Mouse (Mus musculus) heart, postnatal 25 days (tissue): ENCODE results near the gene Esrrb. TPM values are rescaled to one million over a fixed set of nuclear protein-coding genes. Genes with fewer than 3 reads are reported as not detected.

Experiments
- DNase-seq: peaks from one replicate; pipeline ENCODE4 v3.0.0; 2022; ENCODE audit warnings: low spot score
- intact Hi-C: fragments of 180-260 bp; cut with DNase I; formaldehyde crosslinking; loops from one replicate; pipeline ENCODE4 v1.15.1; 2025
- total RNA-seq, 2 experiments: library from RNA; stranded (reverse); gene quantifications; 2 replicates each; pipeline ENCODE4 v1.2.3; 2021

The Esrrb gene
- 10 to 100 TPM; 18.6 to 21.4 TPM for total RNA-seq

GRCm38 (mm10) chr12:86360696-86361631 lies at the start of gene Esrrb:
TSS of gene Esrrb (plus strand) at chr12:86361117.
- intact Hi-C loops: no loop called here
- peak; percentile 26 for DNase-seq

- intact Hi-C loops: no loop called here
- DNase-seq: no peak
These were observed 40.3 kb upstream of the Esrrb start for GRCm38 (mm10) chr12:86320629-86321028.

- intact Hi-C loops: no loop called here
- no peak for DNase-seq
These were observed 36.6 kb upstream of the Esrrb start for GRCm38 (mm10) chr12:86324297-86324696.

GRCm38 (mm10) chr12:86329813-86330212 lies 31.1 kb upstream of the Esrrb start:
- intact Hi-C loops: no loop called here
- no peak for DNase-seq

DNA sequence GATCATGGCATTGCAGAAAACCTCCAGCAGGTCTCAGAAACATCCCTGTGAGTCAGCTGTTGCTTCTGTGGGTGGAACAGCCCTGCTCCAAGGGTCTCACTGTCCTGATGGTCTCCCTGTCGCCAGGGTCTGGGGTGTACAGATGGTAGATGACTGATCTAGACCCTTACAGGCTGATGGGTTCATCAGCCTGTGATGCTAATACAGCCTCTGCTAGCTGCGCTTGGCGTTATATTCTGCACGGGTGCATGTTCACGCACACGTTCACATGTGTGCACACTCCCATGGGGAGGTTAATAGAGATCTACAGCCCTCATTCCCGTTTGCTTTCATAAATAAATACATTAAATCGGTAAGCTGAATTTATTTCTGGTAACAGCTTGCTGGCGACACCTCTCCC lies 30.2 kb upstream of the Esrrb start:
- DNase-seq: no peak
- intact Hi-C loops: no loop called here

- DNase-seq: no peak
- intact Hi-C loops: no loop called here
These were observed 29.7 kb upstream of the Esrrb start for GRCm38 (mm10) chr12:86331248-86331647.

- intact Hi-C loops: no loop called here
- no peak for DNase-seq
These were observed 24.7 kb upstream of the Esrrb start for GRCm38 (mm10) chr12:86336209-86336608.

GRCm38 (mm10) chr12:86336887-86337286 lies 24.0 kb upstream of the Esrrb start:
- DNase-seq: no peak
- intact Hi-C loops: no loop called here

GRCm38 (mm10) chr12:86349477-86349876 lies 11.4 kb upstream of the Esrrb start:
- DNase-seq: no peak
- intact Hi-C loops: no loop called here

DNA sequence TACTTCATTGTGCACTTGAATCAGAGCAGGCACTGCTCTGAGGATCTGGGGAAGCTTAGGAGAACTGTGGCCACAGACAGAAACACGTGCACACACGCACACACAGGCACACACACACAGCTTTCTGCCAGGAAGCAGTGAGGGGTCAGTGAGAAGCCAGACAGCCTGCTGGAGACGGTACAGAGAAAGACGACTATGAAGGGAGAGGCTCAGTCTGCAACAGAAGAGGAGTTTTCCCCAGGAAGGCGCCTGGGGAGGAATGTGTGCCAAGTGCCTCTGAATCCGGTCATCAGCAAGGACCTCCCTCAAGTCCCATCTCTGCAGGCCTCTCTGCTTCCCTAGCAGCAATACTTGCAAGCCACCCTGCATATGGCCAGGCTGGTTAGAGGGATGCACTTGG lies 1.5 kb upstream of the Esrrb start:
- intact Hi-C loops: no loop called here
- DNase-seq: no peak

DNA sequence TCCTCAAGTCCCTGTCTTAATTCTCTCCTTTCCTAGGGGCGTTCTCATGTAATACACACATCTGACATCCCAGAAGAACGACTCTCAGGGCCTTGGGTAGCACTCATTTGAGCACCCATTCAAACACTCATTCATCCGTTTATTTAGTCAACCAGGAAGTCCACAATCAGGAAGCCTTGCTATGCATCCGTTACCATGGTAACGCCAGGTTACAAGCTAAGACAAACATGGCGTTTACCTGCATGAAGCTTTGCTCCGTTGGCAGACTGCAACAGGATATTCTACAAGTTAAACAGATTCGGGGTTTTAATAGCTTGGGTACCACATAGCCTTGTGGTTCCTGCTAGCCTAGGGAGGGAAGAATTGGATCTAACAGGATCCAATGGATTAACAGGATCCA lies 1.0 kb upstream of the Esrrb start:
- DNase-seq: no peak
- intact Hi-C loops: no loop called here

GRCm38 (mm10) chr12:86364285-86364684 lies 3.4 kb downstream of the Esrrb start:
- intact Hi-C loops: no loop called here
- no peak for DNase-seq

DNA sequence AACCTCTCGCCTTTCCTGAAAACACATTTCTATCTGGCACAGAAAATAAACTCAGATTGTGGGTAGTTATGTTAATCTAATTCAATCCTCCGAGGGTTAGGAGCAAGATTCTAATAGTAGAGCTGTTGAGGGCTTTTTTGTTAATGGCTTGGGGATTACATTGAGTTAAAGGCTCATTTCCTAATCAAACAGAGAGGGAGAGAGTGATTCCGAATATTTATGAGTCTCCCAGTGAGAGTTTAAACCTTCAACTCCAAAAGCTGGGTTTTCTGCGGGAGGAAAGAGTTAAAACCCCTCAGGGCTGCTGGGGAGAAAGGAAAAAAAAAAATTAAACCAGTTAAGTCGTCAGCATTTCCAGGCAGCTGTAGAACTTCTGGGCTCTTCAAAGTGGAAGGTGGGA lies 3.8 kb downstream of the Esrrb start:
- intact Hi-C loops: no loop called here
- no peak for DNase-seq

- DNase-seq: no peak
- intact Hi-C loops: no loop called here
These were observed 9.9 kb downstream of the Esrrb start for GRCm38 (mm10) chr12:86370611-86371383.

GRCm38 (mm10) chr12:86374286-86374685 lies 13.4 kb downstream of the Esrrb start:
- intact Hi-C loops: no loop called here
- DNase-seq: no peak

GRCm38 (mm10) chr12:86379672-86380213 lies 18.8 kb downstream of the Esrrb start:
- intact Hi-C loops: no loop called here
- no peak for DNase-seq

- intact Hi-C loops: no loop called here
- no peak for DNase-seq
These were observed 22.9 kb downstream of the Esrrb start for GRCm38 (mm10) chr12:86383803-86384202.

GRCm38 (mm10) chr12:86387671-86388270 lies 26.9 kb downstream of the Esrrb start:
- intact Hi-C loops: no loop called here
- no peak for DNase-seq

DNA sequence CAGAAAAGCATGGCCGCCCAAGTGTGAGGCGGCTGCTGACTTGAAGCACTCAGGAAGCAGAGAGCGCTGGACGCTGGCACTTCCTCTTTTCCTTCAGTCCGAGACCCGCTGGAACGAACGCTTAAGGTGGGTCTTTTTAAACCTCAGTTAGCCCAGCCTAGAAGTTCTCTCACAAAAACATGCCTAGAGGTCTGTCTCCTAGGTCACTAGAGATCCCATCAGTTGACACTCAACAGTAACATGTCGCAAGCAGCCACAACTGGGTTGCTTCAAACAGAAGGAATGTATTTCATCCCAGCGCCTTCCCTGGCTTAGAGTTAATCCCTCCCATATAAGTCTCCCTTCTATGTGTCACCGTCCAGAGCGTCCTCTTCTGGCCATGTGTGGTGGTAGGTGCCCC lies 33.9 kb downstream of the Esrrb start:
- no peak for DNase-seq
- intact Hi-C loops: no loop called here

DNA sequence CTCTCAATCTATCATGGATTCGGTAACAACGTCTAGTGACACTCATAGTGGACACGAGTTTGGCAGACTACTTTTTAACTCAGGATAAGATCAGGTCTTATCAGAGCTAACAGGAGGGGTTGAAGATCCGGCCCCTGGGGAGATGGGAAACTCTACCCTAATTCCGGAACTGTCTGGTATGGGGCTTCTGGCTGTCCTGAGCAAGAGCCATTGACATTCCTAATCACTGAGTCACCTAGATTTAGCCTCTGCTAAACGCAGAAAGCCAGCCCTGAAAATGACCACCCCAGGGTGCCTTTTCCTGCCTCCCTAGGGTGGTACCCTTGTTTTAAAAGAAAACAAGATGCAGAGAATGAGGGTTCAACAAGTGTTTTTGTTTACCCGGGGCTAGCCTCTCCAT lies 34.4 kb downstream of the Esrrb start:
- no peak for DNase-seq
- intact Hi-C loops: no loop called here
